Mouse (Mus musculus) ES-CJ7 (cell line): ENCODE results near the gene Cybb.
A peak's percentile ranks its signal among the peaks of the same experiment; 100 is the strongest.

Experiments used
- DNase-seq: peaks from one replicate; pipeline ENCODE4 v3.0.0; 2011; ENCODE audit warnings: low read depth, low spot score

Cybb gene

DNA sequence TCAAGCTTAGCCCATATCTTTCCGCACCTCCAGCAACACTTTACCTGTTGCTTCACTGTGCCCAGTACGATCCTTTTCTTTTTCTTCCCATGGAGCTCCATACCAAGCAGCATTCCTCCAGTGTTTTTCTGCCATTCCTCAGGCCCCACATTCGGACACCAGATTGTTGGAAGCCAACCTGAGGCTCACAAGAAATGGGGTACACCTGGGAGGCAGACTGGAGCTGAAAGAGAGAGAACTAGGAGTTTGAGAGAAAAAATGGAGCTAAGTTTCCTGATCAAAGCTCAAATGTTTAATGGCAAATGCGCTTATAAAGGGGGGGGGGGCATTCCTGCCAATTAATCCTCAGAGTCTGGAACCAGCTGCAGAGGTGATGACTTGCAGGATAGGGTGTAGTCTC lies at the start of gene Cybb:
TSS of gene Cybb (minus strand) at position 101 of the 400 bp plus-strand sequence.
- DNase-seq = no peak

DNA sequence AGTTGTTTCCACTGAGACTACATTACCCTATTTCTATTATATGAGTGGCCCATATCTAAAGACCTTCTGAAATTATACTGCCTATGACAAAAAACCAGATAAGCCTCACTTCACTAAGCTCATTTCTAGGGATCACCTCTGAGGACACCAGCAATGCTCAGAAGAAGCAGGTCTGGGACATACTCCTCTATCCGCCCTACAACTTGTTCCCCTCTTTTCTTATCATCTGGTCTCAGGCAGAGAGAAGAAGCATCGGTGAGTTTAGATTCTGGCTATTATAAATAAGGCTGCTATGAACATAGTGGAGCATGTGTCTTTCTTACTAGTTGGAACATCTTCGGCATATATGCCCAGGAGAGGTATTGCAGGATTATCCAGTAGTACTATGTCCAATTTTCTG lies 49.3 kb upstream of the Cybb start:
- DNase-seq = no peak

DNA sequence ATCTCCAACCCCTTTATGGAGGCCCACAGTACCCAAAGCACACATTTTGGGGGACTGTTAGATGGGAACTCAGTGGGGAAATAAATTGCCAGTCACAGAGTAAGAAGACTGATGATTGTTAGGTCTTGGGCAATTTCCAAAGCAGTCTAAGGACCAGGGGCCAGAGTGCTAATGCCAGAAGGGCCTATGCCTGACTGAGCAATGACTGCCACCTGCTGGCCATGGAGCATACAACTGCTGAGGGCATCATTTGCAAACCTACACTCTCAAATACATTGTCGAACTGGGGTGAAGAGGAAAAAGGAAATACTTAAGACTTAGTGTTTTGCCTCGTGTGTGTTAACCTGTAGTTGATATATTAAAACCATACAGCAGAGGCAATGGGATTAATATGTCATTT lies 32.4 kb upstream of the Cybb start:
- DNase-seq = peak; percentile 33

DNA sequence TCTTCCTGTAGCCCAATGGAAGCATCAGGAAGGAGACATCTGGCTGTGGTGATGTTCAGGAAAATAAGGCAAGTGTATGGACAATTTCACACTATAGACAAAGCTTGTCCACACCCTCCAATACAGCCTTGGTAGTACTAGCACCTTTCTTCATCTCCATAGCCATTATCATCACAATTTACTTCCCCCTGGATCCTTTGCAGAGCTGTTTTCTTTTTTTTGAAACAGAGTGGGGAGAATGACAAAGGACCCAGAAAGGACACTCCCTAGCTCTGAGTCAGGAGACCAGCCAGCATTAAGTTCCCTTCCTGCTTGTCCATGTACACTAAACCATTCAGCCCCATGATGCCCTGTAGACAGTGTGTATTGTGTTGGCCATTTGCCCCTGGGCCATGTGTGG lies 30.0 kb upstream of the Cybb start:
- DNase-seq = peak; percentile 56

DNA sequence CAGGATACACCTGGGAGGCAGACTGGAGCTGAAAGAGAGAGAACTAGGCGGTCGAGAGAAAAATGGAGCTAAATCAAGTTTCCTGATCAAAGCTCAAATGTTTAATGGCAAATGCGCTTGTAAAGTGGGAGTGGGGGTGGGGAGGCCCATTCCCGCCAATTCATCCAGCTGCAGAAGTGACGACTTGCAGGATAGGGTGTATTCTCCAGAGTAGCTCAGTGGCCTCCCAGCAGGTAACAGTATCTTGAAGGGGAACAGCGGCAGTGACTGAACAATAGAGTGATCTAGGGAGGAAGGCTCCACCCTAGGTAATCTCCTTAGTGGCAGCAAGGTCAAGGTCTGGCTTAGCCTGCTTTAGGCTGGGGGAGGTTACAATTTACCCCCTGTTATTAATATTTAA lies 12.5 kb downstream of the Cybb start:
- peak; percentile 80 for DNase-seq

DNA sequence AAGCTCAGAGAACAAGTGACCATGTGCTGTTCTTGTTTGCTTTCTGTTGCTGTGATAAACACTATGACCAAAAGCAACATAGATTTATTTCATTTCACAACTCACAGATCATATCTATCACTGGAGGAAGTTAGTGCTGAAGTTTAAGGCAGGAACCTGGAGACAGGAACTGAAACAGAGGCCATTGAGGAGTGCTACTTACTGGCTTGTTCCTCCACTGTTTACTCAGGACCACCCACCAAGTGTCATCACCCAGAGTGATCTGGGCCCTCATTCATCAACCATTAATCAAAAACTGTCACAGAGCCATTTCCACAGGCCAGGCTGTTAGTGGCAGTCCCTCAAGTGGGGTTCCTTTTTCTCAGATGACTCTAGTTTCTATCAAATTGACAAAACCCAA lies 13.1 kb downstream of the Cybb start:
- no peak for DNase-seq

DNA sequence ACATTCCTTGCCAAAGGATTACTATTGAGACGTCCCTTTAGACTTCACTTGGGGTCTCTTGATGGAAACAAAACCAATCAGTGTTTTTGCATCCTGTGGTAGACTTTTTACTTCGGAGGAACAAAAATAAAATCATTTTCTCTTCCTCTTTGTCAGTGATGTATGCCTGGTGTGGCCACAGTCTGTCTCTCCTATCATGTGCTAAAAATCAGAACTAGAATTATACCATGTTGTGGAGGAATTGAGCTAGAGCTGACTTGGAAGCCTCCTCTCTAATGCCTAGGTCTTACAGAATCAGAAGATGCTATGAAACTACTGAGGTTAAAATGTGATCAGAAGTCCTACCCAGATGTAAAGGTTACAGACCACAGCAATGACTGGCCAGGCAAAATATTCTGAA lies 13.8 kb downstream of the Cybb start:
- DNase-seq = no peak

DNA sequence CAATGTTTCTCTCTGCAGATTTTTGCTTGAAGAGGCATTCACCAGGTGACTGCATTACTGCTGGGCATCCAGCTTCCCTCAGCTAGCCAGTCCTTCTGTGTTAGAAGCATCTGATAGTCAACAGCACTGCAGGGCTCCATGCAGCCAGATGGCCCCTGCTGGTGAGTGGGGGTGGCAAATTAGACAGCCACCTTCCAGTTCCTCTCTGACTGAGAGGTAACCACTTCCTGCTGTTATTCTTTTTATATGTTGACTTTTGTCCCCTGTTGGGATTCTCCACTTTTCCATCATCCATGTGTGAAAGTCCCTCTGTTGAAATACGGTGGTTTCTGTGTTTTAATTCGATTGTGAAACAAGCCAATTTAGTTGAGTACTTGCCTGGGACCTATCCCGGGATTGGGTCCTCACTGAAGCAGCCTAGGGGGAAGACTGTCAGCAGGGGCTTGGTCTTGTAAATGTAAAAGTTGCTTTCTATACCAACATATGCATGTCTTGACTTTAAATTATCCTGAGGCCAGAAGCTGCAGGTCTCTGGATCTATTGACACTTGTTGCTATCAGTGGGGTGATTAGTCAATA lies 16.7 kb downstream of the Cybb start:
- peak; percentile 4 for DNase-seq

DNA sequence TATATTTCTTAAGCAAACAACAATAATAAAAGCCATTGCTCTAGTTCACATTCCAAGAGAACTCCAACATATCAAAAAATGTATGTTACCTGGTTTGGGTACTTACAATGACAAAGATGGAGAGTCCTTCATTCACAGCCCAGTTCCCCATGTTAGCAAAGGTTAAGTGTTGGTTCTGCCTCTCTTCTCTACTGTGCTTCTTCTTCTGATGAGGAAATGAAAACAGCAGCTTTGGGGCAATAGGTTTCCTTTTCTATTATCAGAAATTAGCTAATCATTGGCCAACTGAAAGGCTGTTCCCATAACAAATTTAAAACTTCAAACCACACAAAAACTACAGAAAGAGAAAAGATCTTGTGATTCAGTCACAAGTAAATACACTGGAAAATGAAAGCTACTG lies 18.5 kb downstream of the Cybb start:
- DNase-seq = no peak

DNA sequence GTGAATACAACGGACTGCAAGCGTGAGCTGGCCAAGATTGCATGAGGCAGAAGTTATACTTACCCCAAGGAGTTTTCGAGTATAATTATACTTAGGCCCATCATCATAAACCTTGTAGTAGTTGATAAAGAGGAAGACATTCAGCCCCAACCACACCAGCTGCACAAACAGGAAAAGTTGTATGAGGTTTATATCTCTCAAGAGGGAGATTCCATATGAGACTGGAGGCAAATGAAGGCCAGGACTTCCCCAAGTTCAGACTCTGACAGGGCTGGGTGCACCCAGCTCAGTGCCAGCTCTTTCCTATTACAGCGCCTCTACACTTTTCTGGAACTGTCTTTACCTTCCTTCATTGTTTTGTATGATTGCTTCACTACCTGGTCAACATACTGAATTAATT lies 20.6 kb downstream of the Cybb start:
- DNase-seq = no peak

DNA sequence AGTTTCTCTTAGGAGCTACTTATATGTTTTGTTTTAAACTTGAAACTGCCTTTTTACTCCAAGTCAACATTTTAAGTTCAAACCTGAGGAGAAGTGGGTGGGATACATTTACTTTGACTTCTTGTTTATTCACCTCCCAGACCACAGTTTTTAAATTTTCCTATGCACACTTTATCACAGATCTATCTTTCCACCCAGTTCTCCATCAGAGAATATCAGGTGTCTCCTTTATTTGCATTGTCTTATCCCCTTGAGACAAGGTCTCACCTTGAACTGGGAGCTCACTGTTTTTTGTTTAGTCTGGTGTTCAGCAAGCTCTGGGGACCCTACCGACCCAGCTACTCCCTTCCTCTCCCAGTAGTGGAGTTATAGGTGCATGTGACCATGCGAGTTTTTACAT lies 21.7 kb downstream of the Cybb start:
- no peak for DNase-seq

DNA sequence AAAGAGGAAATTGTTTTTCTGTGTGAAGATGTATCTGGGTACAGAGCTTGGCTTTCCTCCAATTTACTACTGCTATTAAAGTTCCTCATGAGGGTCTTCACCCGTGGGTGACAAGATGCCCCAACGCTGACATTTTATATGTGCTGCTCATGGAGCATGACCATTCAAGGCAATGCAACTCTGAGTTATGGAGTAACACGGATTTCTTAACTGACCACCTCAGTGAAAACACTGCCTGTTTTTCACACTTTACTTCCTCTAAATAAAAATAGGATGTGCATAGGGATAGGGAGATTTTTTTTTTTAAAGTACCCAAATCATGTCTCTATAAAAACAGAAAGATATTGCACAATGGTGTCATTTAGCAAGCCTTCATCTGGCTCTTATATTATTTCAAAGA lies 24.9 kb downstream of the Cybb start:
- no peak for DNase-seq

DNA sequence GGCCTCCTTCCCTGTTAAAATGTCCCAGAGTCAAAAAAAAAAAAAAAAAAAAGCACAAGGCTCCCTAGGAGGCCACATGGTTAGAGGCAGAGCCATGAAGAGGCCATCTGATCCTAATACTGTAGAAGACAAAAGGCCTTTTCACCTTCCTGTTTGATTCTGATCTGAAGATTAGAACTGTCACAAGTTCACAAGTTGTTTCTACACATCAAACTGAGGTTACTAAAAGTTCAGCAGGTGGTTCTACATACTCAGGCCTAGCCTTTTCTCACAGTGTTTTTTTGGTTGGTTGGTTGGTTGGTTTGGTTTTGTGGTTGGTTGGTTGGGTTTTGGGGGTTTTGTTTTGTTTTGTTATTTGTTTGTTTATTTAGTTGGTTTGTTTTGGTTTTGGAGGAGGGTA lies 26.2 kb downstream of the Cybb start:
- no peak for DNase-seq

DNA sequence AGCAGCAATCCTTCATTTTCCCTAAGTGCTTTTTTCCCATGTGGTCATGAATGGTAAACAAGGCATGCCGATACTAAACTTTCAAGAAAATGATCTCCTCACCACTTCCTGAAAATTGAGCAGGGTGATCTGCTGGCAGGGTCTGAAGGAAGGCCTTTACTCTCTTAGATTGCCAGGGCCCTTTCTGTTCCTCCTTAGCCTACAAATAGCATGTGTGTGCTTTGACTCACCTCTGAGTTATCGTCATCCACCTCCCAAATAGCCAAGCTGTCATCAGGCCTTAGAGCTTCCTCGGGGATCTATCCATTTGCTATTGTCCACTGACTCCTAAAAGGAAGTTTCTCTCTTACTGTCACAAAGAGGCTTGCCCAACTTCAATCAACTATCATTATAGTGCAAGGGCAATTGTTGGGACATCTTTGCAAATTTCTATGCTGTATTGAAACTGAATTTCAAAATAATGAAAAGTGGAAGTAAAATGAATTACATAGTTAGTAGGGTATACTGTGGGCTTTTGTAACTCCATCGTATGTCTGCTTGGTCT lies 27.1 kb downstream of the Cybb start:
- DNase-seq = no peak

DNA sequence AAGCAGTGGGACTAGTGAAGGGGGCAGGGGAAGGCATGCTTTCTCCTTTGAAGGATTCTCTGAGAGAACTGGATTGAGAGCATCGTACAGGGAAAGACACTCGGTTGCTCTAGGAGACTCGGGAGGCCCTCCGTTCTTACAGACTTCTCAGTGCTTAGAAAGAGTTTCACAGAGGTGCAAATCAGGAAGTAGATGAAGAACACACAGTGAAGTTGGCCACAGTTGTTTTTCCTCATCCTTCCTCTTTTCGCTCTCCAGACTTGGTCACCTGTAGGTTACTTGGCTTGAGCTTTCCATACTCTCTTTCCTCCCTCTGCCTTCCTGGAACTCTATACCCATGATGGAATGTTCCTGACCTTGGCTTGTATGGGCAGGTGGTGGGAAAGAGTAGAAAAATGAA lies 35.2 kb downstream of the Cybb start:
- no peak for DNase-seq

DNA sequence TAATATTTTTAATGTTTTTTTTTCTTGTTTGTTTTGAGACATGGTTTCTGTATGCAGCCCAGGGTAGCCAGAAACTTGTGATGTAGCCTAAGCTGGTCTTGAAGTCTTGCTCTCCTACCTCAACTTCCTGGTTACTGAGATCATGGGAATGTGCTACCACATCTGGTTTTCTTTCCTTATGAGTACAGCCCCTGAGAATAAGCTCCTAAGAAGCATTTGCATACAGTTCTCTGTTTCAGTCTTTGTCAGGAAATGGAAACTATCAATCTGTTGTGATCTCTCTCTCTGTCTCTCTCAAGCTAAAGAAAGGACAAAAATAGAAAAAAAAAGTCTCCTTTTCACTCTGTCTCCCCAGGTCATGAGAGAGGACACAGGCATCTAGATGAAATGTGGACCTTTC lies 40.3 kb downstream of the Cybb start:
- DNase-seq = no peak

DNA sequence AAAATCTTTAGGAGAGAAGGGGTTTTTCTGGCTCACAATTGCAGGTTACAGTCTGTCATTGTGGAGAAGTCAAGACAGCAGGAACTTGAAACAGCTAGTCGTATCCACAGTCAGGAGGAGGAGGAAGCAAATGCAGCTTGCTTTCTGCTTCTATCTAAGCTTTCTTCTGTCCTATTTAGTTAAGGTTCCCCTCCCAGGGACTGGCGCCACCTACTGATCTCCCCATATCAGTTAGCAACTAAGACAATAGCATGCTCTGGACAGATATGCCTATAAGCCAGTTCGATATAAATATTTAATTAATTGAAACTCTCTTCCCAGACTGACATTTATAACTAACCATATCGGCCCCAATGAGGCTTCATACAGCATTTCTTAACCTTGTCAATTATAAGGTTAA lies 46.5 kb downstream of the Cybb start:
- DNase-seq = peak; percentile 7

DNA sequence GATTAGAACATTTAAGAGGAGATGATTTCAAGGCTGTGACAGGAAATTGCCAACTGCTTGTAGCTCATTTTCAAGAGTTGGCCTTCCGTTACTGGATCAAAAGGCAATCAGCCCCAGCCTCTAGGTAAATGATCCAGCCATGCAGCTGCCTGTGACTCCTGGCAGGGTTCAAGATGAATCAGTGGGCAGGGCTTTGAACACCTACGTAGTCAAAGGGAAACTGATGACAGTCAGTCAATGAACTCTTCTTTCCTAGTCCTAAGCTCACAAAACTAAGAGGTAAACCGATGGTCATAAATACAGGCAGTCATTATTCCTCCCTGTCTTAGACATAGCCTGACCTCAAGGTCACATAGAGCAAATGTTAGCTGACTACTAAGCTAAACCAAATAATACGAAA lies 47.0 kb downstream of the Cybb start:
- no peak for DNase-seq

DNA sequence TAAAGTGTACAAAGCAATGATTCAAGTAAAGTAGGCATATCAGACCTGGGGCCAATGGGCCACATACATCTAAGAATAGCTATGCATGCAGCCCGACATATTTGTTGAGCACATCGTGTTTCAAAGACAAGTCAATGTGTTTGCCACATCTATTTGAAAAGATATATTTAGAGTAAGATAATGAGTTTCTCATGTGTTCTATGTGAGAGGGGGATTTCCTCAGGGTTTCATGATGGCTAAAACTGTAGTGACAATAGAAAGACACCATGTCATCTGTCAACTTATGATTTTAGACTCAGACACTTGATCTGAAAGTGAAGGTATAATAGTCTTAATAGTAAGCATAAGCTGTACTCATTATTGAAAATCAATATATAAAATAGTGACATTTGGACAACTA lies 48.3 kb downstream of the Cybb start:
- DNase-seq = no peak

DNA sequence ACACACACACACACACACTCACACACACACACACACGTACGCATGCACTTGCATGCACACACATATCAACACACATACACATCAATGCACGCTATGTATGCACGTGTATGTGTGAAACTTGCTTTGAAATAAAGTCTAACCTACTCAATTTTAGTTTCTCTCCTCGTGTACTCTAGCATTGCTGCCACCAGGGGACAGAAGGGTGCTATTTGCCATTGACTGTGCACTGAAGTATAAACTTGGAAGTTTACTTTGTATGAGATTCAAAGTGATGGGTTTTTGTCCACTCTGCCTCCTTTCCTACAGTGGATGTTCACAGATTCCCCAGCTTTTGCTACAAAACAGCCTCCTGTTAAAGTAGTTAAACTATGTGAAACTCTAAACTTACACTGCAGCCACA lies 73.7 kb downstream of the Cybb start:
- no peak for DNase-seq
